Mouse (Mus musculus): ENCODE data around the gene A830018L16Rik. TPM values are rescaled to one million over a fixed set of nuclear protein-coding genes. Genes with fewer than 3 reads are reported as not detected.
A peak's percentile ranks its signal among the peaks of the same experiment; 100 is the strongest.
"Not testable (repeated sequence)": the region's sequence is repeated elsewhere in the genome, so short reads cannot be mapped to it uniquely, and the experiment has no call there.

A830018L16Rik gene
- 10 to 100 TPM; 84.1 to 86.1 TPM for total RNA-seq (2021)
- long read RNA-seq, full-length matches to known transcripts, result 14 of 39 reads
- long read RNA-seq, partial matches to known transcripts, result 5 of 39 reads
- long read RNA-seq, other reads (novel, unspliced or antisense), result 20 of 39 reads

DNA sequence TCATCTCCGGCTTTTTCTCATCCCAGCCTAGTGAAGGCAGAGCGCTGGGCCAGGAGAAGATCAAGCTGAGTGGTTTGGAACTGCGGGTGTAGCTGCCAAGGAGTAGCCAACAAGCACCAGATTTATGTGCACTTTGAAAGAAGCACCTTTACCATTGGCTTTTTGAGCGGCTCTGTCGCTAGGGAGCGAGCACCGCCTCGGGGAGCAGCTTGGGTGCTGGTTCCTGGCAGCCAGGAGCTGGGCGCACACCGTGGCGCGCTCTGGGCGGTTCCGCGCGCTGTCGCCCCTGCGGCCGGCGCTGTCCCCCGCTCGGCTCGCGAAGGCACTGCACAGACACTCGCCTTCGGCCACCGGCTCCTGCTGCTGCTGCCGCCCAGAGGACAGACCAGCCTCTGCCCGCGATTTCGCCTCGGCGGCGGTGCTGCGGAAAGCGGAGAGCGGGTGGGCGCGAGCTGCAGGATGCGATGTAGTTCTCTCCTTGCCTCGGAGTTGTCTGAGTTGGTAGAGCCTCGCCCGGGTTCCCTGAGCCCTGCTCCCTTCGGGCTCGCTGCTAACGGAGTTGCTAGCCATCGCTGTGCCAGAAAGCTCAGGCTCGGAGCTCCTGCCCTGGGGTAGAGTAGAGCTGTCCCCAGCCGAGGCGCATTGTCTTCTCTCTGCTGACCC lies at the start of gene A830018L16Rik:
A830018L16Rik (plus strand) TSS at position 212 of the 663 bp plus-strand sequence.
- peak; percentile 80 to 87 for DNase-seq (ENCODE audit: low spot score in 2 of 2)

- DNase-seq (ENCODE audit: low spot score in 2 of 2), result no peak
Measured at GRCm38 (mm10) chr1:11385846-11386245, 28.1 kb upstream of the A830018L16Rik start.

DNA sequence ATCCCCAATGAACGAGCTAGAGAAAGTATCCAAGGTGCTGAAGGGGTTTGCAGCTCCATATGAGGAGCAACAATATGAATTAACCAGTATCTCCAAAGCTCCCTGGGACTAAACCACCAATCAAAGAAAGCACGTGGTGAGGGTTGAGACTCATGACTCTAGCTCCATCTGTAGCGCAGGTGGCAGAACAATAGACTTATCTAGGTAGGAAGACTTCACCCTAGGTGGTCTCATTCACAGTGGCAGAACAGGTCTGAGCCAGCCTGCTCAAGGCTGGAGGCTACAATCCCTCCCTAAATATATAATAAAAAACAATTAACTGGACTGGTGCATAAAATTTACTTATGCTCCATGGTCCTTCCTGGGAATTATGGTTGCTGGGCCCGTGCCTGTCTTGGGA lies 18.5 kb upstream of the A830018L16Rik start:
- DNase-seq (ENCODE audit: low spot score in 2 of 2), result no peak

DNA sequence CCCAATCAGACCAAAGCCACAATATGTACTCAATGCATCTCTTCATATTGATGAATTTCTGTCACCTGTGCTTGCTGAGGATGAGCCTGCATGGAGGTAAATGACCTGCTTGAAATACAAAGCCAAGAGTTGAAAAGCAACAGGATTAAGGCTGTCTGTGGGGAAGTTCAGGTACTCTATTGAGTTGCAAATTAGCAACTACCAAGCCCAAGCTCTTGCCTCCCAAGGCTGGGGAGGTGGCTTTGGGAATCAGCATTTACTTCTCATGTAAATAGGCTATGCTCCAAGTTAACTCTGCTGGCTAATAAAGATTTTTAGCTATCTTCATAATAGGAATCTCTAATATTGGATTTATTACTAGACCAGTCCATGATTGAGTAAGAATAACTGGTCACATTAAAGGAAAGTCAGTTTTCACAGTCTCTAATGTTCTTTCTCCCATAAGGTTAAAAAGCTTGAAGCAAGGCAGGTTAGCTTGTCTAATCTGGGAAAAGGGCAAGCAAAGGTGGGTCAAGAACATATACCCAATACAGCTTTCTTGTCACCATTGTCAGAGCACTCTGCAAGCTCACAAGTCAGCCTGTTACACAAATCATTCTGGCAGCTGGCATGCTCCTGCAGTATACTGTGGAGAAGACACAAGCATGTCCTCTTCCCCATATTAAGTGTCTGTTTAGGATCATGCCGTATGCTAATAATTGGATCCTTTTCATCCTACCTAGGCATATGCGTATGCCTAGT lies 17.7 kb upstream of the A830018L16Rik start:
- DNase-seq (ENCODE audit: low spot score in 2 of 2), result no peak

GRCm38 (mm10) chr1:11401159-11401558 lies 12.7 kb upstream of the A830018L16Rik start:
- DNase-seq (ENCODE audit: low spot score in 2 of 2), result no peak

- DNase-seq (ENCODE audit: low spot score in 2 of 2), result no peak
Measured at GRCm38 (mm10) chr1:11405527-11405926, 8.4 kb upstream of the A830018L16Rik start.

DNA sequence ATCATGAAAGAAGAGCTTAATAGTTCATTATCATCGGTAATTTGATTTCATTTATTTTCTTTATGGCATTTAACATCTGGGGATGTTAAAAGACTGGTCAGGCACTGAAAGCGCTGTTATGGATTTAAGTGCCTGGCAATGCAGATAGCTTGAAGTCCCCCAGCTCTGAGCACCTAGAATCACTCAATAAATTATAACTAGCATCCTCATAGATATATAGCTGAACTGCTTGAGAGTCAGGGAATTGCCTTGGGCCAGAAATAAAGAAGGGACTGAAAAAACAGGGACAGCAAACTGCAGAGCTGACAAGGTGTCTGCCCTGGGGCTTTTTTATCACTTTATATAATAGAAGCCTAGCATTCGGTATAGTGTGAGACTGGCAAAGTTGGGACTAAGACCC lies 7.9 kb upstream of the A830018L16Rik start:
- no peak for DNase-seq (ENCODE audit: low spot score in 2 of 2)

DNA sequence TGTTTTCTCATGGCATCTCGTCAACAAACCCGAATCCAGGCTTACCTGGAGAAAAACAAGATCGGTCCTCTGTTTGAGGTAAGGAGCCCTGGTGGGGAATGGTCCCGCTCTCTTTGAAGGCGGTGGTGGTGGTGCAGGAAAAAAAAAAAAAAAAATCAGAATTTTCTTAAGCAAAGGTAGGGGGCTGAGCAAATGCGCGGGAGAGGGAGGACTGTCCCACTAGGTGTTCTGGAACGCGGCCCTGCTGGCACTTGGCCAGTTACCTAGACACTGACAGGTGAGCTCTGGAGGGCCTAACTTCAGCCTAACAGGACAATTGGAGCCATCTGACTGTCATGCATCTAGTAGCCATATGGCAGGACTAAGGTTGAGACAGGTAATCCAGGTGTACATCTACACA lies 655 bp downstream of the A830018L16Rik start:
- DNase-seq (ENCODE audit: low spot score in 2 of 2), result peak; percentile 12 to 38

- DNase-seq (ENCODE audit: low spot score in 2 of 2), result no peak
Measured at GRCm38 (mm10) chr1:11427310-11427709, 13.4 kb downstream of the A830018L16Rik start.

DNA sequence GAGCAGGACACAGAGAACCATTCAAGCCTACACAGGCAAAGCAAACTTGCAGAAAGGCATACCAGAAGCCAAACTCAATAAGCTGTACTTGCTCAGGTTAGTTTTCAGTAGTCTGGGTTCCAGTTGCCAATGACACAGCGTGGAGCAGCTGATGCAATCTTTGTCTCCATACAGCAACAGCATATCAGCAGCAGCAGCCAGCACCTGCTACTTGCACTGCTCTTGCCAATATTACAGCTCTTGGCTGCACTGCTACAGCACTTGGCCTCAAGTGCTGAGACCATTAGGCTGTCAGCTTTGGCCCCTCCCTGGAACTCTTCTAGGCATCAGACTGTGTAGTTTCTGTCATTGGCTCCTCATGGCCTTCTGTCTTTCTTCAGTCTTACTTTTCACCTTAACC lies 44.4 kb downstream of the A830018L16Rik start:
- DNase-seq (ENCODE audit: low spot score in 2 of 2), result peak; percentile 20 to 25

- no peak for DNase-seq (ENCODE audit: low spot score in 2 of 2)
Measured at GRCm38 (mm10) chr1:11466325-11466724, 52.4 kb downstream of the A830018L16Rik start.

- no peak for DNase-seq (ENCODE audit: low spot score in 2 of 2)
Measured at GRCm38 (mm10) chr1:11467065-11467643, 53.2 kb downstream of the A830018L16Rik start.

GRCm38 (mm10) chr1:11492936-11493335 lies 79.0 kb downstream of the A830018L16Rik start:
- DNase-seq (ENCODE audit: low spot score in 2 of 2), result no peak

- DNase-seq (ENCODE audit: low spot score in 2 of 2), result no peak
Measured at GRCm38 (mm10) chr1:11501556-11501955, 87.7 kb downstream of the A830018L16Rik start.

DNA sequence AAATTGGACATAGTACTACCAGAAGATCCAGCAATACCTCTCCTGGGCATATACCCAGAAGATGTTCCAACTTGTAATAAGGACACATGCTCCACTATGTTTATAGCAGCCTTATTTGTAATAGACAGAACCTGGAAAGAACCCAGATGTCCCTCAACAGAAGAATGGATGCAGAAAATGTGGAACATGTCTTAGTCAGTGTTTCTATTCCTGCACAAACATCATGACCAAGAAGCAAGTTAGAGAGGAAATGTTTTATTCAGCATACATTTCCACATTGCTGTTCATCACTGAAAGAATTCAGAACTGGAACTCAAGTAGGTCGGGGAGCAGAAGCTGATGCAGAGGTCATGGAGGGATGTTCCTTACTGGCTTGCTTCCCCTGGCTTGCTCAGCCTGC lies 135.9 kb downstream of the A830018L16Rik start:
- DNase-seq (ENCODE audit: low spot score in 2 of 2), result not testable (repeated sequence)

DNA sequence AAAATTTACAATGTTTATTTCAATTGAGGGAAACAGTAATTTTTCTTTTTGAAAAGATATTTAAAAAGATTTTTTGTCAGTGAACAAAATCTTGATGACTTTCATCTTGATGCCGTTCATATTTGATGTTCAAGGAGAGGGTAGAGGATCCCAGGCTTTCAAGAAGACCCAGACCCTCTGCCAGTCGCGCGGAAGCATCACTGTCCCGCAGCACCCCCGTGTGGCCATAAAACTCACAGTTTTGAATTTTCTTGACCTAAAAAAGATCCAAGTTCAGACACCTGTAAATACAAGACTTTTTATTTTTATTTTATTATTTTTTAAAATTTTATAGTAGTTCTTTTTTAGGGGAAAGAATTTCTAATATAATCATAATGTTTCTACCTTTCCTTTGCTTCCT lies 151.4 kb downstream of the A830018L16Rik start:
- peak; percentile 63 to 74 for DNase-seq (ENCODE audit: low spot score in 2 of 2)

- no peak for DNase-seq (ENCODE audit: low spot score in 2 of 2)
Measured at GRCm38 (mm10) chr1:11566730-11567129, 152.8 kb downstream of the A830018L16Rik start.

DNA sequence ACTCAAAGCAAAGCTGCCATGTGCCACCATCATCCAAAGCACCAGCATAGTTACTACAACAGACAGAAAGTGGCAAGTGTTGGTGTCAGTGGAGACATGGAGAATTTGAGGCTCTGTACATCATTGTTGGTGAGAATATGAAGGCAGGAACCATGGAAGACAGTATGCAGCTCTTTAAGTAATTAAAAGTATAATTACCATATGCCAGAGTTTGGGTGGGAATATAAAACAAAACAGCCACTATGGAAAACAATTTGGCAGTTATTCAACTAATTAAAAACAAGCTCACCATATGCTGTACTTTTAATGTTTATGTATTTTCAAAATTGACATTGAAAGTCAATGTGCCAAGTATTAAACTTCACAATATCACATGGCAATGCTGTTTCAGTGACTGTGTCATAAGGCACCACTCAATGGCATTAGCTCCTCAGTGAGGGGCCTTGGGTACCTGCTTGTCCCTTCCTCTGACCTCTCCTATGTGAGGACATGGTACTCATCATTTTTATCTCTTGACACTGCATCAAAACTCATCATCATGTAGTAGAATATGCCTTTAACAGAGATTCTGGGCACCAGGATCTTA lies 153.5 kb downstream of the A830018L16Rik start:
- DNase-seq (ENCODE audit: low spot score in 2 of 2), result no peak

DNA sequence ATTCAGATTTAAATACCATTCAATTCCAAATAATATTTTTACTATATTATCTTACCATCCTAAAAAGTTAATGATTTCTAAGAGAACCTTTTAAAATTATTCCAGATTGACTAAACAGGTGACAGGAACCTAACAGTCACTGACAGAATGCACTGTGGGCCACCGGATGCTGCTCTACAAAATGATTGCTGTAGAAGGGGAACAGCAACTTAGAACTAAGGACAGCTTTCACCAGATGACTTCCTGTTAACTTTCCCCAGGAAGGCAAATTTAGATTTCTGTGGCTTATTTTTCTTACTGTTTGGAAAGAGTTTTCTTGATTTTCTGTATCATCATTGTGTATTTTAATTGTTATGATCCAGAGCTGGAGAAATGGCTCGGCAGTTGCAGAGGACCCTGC lies 156.4 kb downstream of the A830018L16Rik start:
- DNase-seq (ENCODE audit: low spot score in 2 of 2), result no peak

DNA sequence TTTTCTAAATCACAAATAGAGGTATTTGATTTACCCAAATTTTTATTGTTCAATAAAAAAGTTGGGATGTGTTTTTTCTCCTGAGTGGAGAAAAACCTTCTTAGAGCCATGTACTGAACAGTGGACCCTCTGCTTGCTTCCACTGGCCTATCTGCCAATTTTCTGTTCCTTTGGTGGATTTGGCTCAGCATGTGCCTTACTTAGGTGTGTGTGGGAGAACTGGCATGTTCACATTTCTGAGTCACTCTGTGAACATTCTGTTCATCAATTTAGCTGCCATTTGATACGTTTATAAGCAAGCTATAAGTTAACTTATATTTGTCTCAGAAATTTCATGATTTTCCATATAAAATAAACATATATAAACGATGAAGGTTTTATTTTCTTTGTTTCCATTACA lies 159.6 kb downstream of the A830018L16Rik start:
- no peak for DNase-seq (ENCODE audit: low spot score in 2 of 2)

DNA sequence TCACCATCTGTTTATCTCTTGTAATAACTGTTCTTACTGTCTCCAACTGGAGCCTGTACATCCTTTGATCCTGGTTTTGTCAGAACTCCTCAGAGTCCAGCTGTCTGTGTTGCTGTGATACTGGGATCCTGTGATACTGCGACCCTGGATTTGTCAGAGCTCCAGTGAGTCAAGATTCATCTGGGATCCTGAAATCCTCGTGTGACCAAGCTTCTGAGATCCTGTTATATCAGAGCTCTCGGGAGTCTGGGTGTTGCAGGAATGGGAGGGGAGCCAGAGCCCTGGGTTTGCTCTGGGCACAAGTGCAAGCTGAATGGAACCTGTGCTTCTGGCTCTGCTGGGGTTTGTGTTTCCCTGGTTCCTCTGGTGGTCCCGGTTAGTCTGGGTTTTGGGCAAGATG lies 166.1 kb downstream of the A830018L16Rik start:
- no peak for DNase-seq (ENCODE audit: low spot score in 2 of 2)

DNA sequence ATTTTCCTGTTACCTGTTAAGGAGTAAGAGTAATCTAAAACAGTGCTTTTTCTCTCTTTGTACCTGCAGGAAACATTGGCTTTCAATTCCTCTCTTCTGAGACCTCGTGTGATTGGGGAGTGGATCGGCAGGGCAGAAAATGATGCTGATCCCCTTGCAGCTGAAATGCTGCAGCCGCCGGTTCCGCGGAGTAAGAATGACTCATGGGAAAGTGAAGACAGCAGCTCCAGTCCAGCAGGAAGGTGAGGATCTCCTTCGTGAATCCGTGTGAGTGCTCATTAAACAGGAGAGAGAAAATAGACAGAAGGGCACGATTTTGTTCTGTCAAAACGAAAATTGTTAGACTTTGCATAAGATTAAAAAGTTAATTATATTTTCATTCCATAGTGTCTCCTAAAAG lies 174.4 kb downstream of the A830018L16Rik start:
- DNase-seq (ENCODE audit: low spot score in 2 of 2), result no peak

Data from layer of hippocampus, postnatal 10 days (tissue).